8 mouse cellular contexts compared by ENCODE assay signal in genomic region chr14:21682681-21683129, GRCm38 (mm10). TPM values are rescaled to one million over a fixed set of nuclear protein-coding genes. Genes with fewer than 3 reads are reported as not detected.
DNase-seq lines count a peak whose midpoint lies in the region; ATAC-seq and TF ChIP-seq lines count a peak whose summit lies in the region.

No protein-coding gene starts in this region.

- no peak for TF ChIP-seq POLR2A in limb, embryonic 14.5 days (IDR thresholded peaks at IDR 0.05; ENCODE audit: borderline replicate concordance, extremely low read depth, insufficient read depth, insufficient read length)
- TF ChIP-seq POLR2A in thymus, adult 2 months (IDR thresholded peaks at IDR 0.05; ENCODE audit: control insufficient read depth, extremely low read depth, insufficient read depth, low read length, poor library complexity), result no peak

- H3K4me3 ChIP-seq in hindbrain, embryonic 12.5 days, result peak overlapping the region; percentile 10; the same call in 1 of the 2 replicates
- H3K4me3 ChIP-seq in limb, embryonic 14.5 days (replicated peaks; ENCODE audit: low read length), result no peak overlapping the region
- H3K4me3 ChIP-seq in midbrain, embryonic 16.5 days (ENCODE audit: low read depth, low read length), result no peak overlapping the region; the same call in 1 of the 2 replicates
- H3K4me3 ChIP-seq in thymus, adult 2 months (ENCODE audit: control insufficient read depth, insufficient read depth, low read length), result no peak overlapping the region

- 0 out of 2 replicates have a peak overlapping the region, but pooled peaks have one; percentile 14 for H3K9ac ChIP-seq in hindbrain, embryonic 12.5 days
- no peak overlapping the region for H3K9ac ChIP-seq in limb, embryonic 14.5 days (ENCODE audit: low read depth, low read length, severe bottlenecking)
- H3K9ac ChIP-seq in midbrain, embryonic 16.5 days (ENCODE audit: low read depth, low read length), result no peak overlapping the region; the same call in 1 of the 2 replicates

- H3K36me3 ChIP-seq in hindbrain, embryonic 12.5 days, result no peaks in the 10 kb centered on the region
- H3K36me3 ChIP-seq in limb, embryonic 14.5 days (ENCODE audit: control insufficient read depth, insufficient read depth, low read length), result no peaks in the 10 kb centered on the region
- no peaks in the 10 kb centered on the region for H3K36me3 ChIP-seq in midbrain, embryonic 16.5 days (ENCODE audit: control insufficient read depth, insufficient read depth, low read length)
- no peaks in the 10 kb centered on the region for H3K36me3 ChIP-seq in thymus, adult 2 months (ENCODE audit: control insufficient read depth, insufficient read depth, low read length)

- no peak for TF ChIP-seq CTCF in thymus, adult 2 months (IDR thresholded peaks at IDR 0.05; ENCODE audit: borderline replicate concordance, control insufficient read depth, extremely low read depth, insufficient read depth, low read length, poor library complexity)

- no peaks in the 10 kb centered on the region for H3K9me3 ChIP-seq in hindbrain, embryonic 12.5 days (replicated peaks)
- no peaks in the 10 kb centered on the region for H3K9me3 ChIP-seq in limb, embryonic 14.5 days (ENCODE audit: control insufficient read depth, low read length)
- H3K9me3 ChIP-seq in midbrain, embryonic 16.5 days (replicated peaks; ENCODE audit: control insufficient read depth, low read length, poor library complexity, severe bottlenecking), result no peaks in the 10 kb centered on the region

- peak overlapping the region; percentile 48 for H3K4me2 ChIP-seq in hindbrain, embryonic 12.5 days (replicated peaks)
- peak overlapping the region; percentile 27; the same call in 1 of the 2 replicates for H3K4me2 ChIP-seq in limb, embryonic 14.5 days (replicated peaks; ENCODE audit: low read depth, low read length, severe bottlenecking)
- H3K4me2 ChIP-seq in midbrain, embryonic 16.5 days (ENCODE audit: low read length), result peak overlapping the region; percentile 41

- H3K27me3 ChIP-seq in hindbrain, embryonic 12.5 days, result peaks cover 16% of the 10 kb centered on the region
- H3K27me3 ChIP-seq in limb, embryonic 14.5 days (ENCODE audit: control insufficient read depth, insufficient read depth, low read length), result no peaks in the 10 kb centered on the region
- H3K27me3 ChIP-seq in midbrain, embryonic 16.5 days (ENCODE audit: control insufficient read depth, insufficient read depth, low read depth, low read length), result peaks cover 3% of the 10 kb centered on the region
- no peaks in the 10 kb centered on the region for H3K27me3 ChIP-seq in thymus, adult 2 months (ENCODE audit: control insufficient read depth, insufficient read depth, low read length)

- DNase-seq in ovary, postnatal 36 days (ENCODE audit: low spot score), result peak; percentile 68
- DNase-seq in ovary, postnatal 10 days (ENCODE audit: low spot score), result no peak
- DNase-seq in embryo, embryonic 11.5 days (ENCODE audit: low read depth, low spot score), result peak; percentile 76
- DNase-seq in limb, embryonic 14.5 days (ENCODE audit: low spot score), result no peak
- DNase-seq in thymus, adult 2 months, result peak; percentile 78
- no peak for DNase-seq in layer of hippocampus, adult 8-10 months (ENCODE audit: low spot score in 2 of 2)

- H3K4me1 ChIP-seq in hindbrain, embryonic 12.5 days, result peaks cover 35% of the 10 kb centered on the region
- peaks cover 38% of the 10 kb centered on the region for H3K4me1 ChIP-seq in limb, embryonic 14.5 days (ENCODE audit: control insufficient read depth, insufficient read depth, low read length)
- peaks cover 11% of the 10 kb centered on the region; the same call in 1 of the 2 replicates for H3K4me1 ChIP-seq in midbrain, embryonic 16.5 days (ENCODE audit: control insufficient read depth, insufficient read depth, low read length)
- peaks cover 14% of the 10 kb centered on the region for H3K4me1 ChIP-seq in thymus, adult 2 months (replicated peaks; ENCODE audit: control insufficient read depth, insufficient read depth, low read length)

- H3K27ac ChIP-seq in hindbrain, embryonic 12.5 days, result peak overlapping the region; percentile 67
- H3K27ac ChIP-seq in limb, embryonic 14.5 days (replicated peaks; ENCODE audit: low read depth, low read length), result no peak overlapping the region
- 0 out of 2 replicates have a peak overlapping the region, but pooled peaks have one; percentile 3 for H3K27ac ChIP-seq in midbrain, embryonic 16.5 days (ENCODE audit: low read length)
- H3K27ac ChIP-seq in thymus, adult 2 months (ENCODE audit: control insufficient read depth, insufficient read depth, low read length), result no peak overlapping the region

- peak; percentile 61 for ATAC-seq in hindbrain, embryonic 12.5 days (ENCODE audit: low FRiP score)
- ATAC-seq in limb, embryonic 14.5 days (ENCODE audit: low FRiP score, low read depth), result no peak
- peak; percentile 49 for ATAC-seq in midbrain, embryonic 16.5 days

- WGBS in hindbrain, embryonic 12.5 days, result 0% methylated on average over 9 of the region's 9 CpGs
- 6% methylated on average over 9 of the region's 9 CpGs for WGBS in limb, embryonic 14.5 days
- WGBS in midbrain, embryonic 16.5 days, result under 1% methylated on average over 9 of the region's 9 CpGs
- 8% methylated on average over 9 of the region's 9 CpGs for WGBS in thymus, adult 2 months

RNA-seq across cellular contexts. Expression of gene Dupd1, which starts 31.7 kb away (rescaled TPM):
- polyA plus RNA-seq in hindbrain, embryonic 12.5 days (2016; fragmentation: Nextera tagmentation; extraction: Ambion mirVana), result 0.25 and 0.31 TPM in 2 replicates
- 0.47 and 0.50 TPM in 2 replicates for polyA plus RNA-seq in limb, embryonic 14.5 days (2012; rRNA removed)
- 0.76 and 0.82 TPM in 2 replicates for polyA plus RNA-seq in limb, embryonic 14.5 days (2014; fragmentation: Nextera tagmentation; extraction: Ambion mirVana)
- 0.26 and 0.31 TPM in 2 replicates for polyA plus RNA-seq in midbrain, embryonic 16.5 days (2015; fragmentation: Nextera tagmentation; extraction: Ambion mirVana)
- polyA plus RNA-seq in thymus, adult 2 months (2012; rRNA removed), result 0.24 TPM in 1 of 2 replicates, not detected in the other
- under 1 TPM in 2 of 4 experiments, not detected in 2; 0.30 to 0.34 TPM for total RNA-seq in layer of hippocampus, adult 8-10 months (2022)

Comparison
In these comparisons a context has a peak if more than half of its experiments do, and no peak if none do; other contexts are left out.
1. DNase-seq: peak in ovary, postnatal 36 days (single experiment), embryo, embryonic 11.5 days (single experiment) and thymus, adult 2 months (single experiment); none in ovary, postnatal 10 days (single experiment), limb, embryonic 14.5 days (single experiment) and layer of hippocampus, adult 8-10 months (0 of 2).
2. H3K27ac ChIP-seq: peak in hindbrain, embryonic 12.5 days (single experiment) and midbrain, embryonic 16.5 days (single experiment); none in limb, embryonic 14.5 days (single experiment) and thymus, adult 2 months (single experiment).
3. Peak in every context shown above with its lines, with median percentiles within 50 percentile points of each other: H3K4me2 ChIP-seq.